In genomic region chr5:140418106-140418488, GRCm38 (mm10) we compare ENCODE assay signal across 9 mouse cellular contexts. TPM values are rescaled to one million over a fixed set of nuclear protein-coding genes. Genes with fewer than 3 reads are reported as not detected.
A peak's percentile ranks its signal among the peaks of the same experiment; 100 is the strongest.
DNase-seq lines count a peak whose midpoint lies in the region; ATAC-seq and TF ChIP-seq lines count a peak whose summit lies in the region.
"Had no signal": no experiment of that assay in that cellular context is flagged by ENCODE, and none has a peak within 500 bp of the region (broad histone marks: within the 10 kb centered on the region; RNA-seq: fewer than 3 reads in every experiment).

No protein-coding gene starts in this region.

- H3K4me2 ChIP-seq in forebrain, embryonic 13.5 days, result peak overlapping the region; percentile 93
- H3K4me2 ChIP-seq in limb, embryonic 15.5 days, result peak overlapping the region; percentile 63
- peak overlapping the region; percentile 83 for H3K4me2 ChIP-seq in stomach, embryonic 14.5 days (replicated peaks; ENCODE audit: low read depth, low read length)

- H3K4me1 ChIP-seq in kidney, adult 2 months (ENCODE audit: control insufficient read depth, insufficient read depth, low read length), result peaks cover 11% of the 10 kb centered on the region
- peaks cover 0 to 17% of the 10 kb centered on the region in 2 experiments for H3K4me1 ChIP-seq in MEL (ENCODE audit: control insufficient read depth in 1 of 2, insufficient read depth in 2 of 2, low read length in 2 of 2)
- H3K4me1 ChIP-seq in forebrain, embryonic 13.5 days, result peaks cover 25% of the 10 kb centered on the region
- peaks cover 19% of the 10 kb centered on the region for H3K4me1 ChIP-seq in limb, embryonic 15.5 days
- H3K4me1 ChIP-seq in stomach, embryonic 14.5 days (ENCODE audit: control insufficient read depth, insufficient read depth, low read length), result peaks cover 14% of the 10 kb centered on the region

- peak overlapping the region; percentile 69 for H3K4me3 ChIP-seq in kidney, adult 2 months (ENCODE audit: insufficient read depth, low read depth, low read length)
- peak overlapping the region; percentile 60 to 93 for H3K4me3 ChIP-seq in MEL (ENCODE audit: control insufficient read depth in 1 of 2, insufficient read depth in 1 of 2, low read depth in 2 of 2, low read length in 2 of 2)
- H3K4me3 ChIP-seq in forebrain, embryonic 13.5 days, result peak overlapping the region; percentile 96
- H3K4me3 ChIP-seq in limb, embryonic 15.5 days, result peak overlapping the region; percentile 86
- H3K4me3 ChIP-seq in stomach, embryonic 14.5 days (ENCODE audit: low read depth, low read length), result peak overlapping the region; percentile 95

- TF ChIP-seq RAD21 in MEL (IDR thresholded peaks at IDR 0.05; ENCODE audit: low read depth, low read length), result no peak

- no peak for TF ChIP-seq EP300 in MEL (IDR thresholded peaks at IDR 0.05; ENCODE audit: low read depth in 1 of 2, low read length in 2 of 2)

- TF ChIP-seq POLR2A in kidney, adult 2 months (IDR thresholded peaks at IDR 0.05; ENCODE audit: low read depth, low read length), result no peak
- TF ChIP-seq POLR2A in MEL (IDR thresholded peaks at IDR 0.05; ENCODE audit: control insufficient read depth in 1 of 2, insufficient read depth in 1 of 2, low read depth in 1 of 2, low read length in 2 of 2, poor library complexity in 1 of 2), result no peak

- no peaks in the 10 kb centered on the region for H3K9me3 ChIP-seq in MEL (replicated peaks; ENCODE audit: insufficient read depth, low read length)
- no peaks in the 10 kb centered on the region for H3K9me3 ChIP-seq in forebrain, embryonic 13.5 days (replicated peaks)
- H3K9me3 ChIP-seq in limb, embryonic 15.5 days, result no peaks in the 10 kb centered on the region
- no peaks in the 10 kb centered on the region for H3K9me3 ChIP-seq in stomach, embryonic 14.5 days (ENCODE audit: control insufficient read depth, low read depth, low read length)

- peak overlapping the region; percentile 96 for H3K9ac ChIP-seq in MEL (ENCODE audit: control insufficient read depth, low read depth, low read length, poor library complexity, severe bottlenecking)
- peak overlapping the region; percentile 97 for H3K9ac ChIP-seq in forebrain, embryonic 13.5 days
- H3K9ac ChIP-seq in limb, embryonic 15.5 days, result peak overlapping the region; percentile 73
- H3K9ac ChIP-seq in stomach, embryonic 14.5 days (replicated peaks; ENCODE audit: low read depth, low read length), result peak overlapping the region; percentile 49

- WGBS in kidney, adult 2 months, result 1% methylated on average over 12 of the region's 12 CpGs
- WGBS in forebrain, embryonic 13.5 days, result under 1% methylated on average over 12 of the region's 12 CpGs
- WGBS in limb, embryonic 15.5 days, result under 1% methylated on average over 12 of the region's 12 CpGs
- under 1% methylated on average over 12 of the region's 12 CpGs for WGBS in stomach, embryonic 14.5 days

- peak overlapping the region; percentile 80 for H3K27ac ChIP-seq in kidney, adult 2 months (ENCODE audit: insufficient read depth, low read depth, low read length)
- peak overlapping the region; percentile 95 for H3K27ac ChIP-seq in MEL (ENCODE audit: control insufficient read depth, low read depth, low read length)
- peak overlapping the region; percentile 87 for H3K27ac ChIP-seq in forebrain, embryonic 13.5 days
- peak overlapping the region; percentile 98 for H3K27ac ChIP-seq in limb, embryonic 15.5 days
- H3K27ac ChIP-seq in stomach, embryonic 14.5 days (ENCODE audit: low read length), result peak overlapping the region; percentile 84

- H3K36me3 ChIP-seq in kidney, adult 2 months (ENCODE audit: control insufficient read depth, insufficient read depth, low read length), result no peaks in the 10 kb centered on the region
- H3K36me3 ChIP-seq in MEL (ENCODE audit: control insufficient read depth in 1 of 2, insufficient read depth in 2 of 2, low read length in 2 of 2), result peaks cover 1 to 17% of the 10 kb centered on the region in 2 experiments; a peak in 2 of 4 replicates
- H3K36me3 ChIP-seq in forebrain, embryonic 13.5 days (ENCODE audit: poor library complexity, severe bottlenecking), result peaks cover 11% of the 10 kb centered on the region
- H3K36me3 ChIP-seq in limb, embryonic 15.5 days, result peaks cover 7% of the 10 kb centered on the region; the same call in 1 of the 2 replicates
- peaks cover 9% of the 10 kb centered on the region; the same call in 1 of the 2 replicates for H3K36me3 ChIP-seq in stomach, embryonic 14.5 days (ENCODE audit: control insufficient read depth, insufficient read depth, low read length)

- ATAC-seq in forebrain, embryonic 13.5 days, result peak; percentile 9
- no peak for ATAC-seq in limb, embryonic 15.5 days (ENCODE audit: insufficient number of reproducible peaks, low FRiP score, low TSS enrichment, low read depth)
- no peak for ATAC-seq in stomach, embryonic 14.5 days (ENCODE audit: insufficient number of reproducible peaks, insufficient read depth, low FRiP score, low read depth)
- no peak for ATAC-seq in granulocyte monocyte progenitor cell, adult 5-6 weeks (replicated peaks; ENCODE audit: poor library complexity, severe bottlenecking)

- H3K79me2 ChIP-seq in MEL (ENCODE audit: control insufficient read depth, insufficient read depth, low read length, poor library complexity), result peaks cover 45% of the 10 kb centered on the region

- no peaks in the 10 kb centered on the region for H3K27me3 ChIP-seq in kidney, adult 2 months (replicated peaks; ENCODE audit: control insufficient read depth, insufficient read depth, low read length)
- no peaks in the 10 kb centered on the region for H3K27me3 ChIP-seq in MEL (ENCODE audit: control insufficient read depth in 1 of 2, insufficient read depth in 2 of 2, low read length in 2 of 2)
- no peaks in the 10 kb centered on the region for H3K27me3 ChIP-seq in forebrain, embryonic 13.5 days
- no peaks in the 10 kb centered on the region for H3K27me3 ChIP-seq in limb, embryonic 15.5 days
- no peaks in the 10 kb centered on the region for H3K27me3 ChIP-seq in stomach, embryonic 14.5 days (ENCODE audit: control insufficient read depth, insufficient read depth, low read length)

- no peak for TF ChIP-seq CTCF in kidney, adult 2 months (conservative IDR thresholded peaks at IDR 0.05; ENCODE audit: insufficient read depth, insufficient read length, low read depth, low read length)
- TF ChIP-seq CTCF in MEL (IDR thresholded peaks at IDR 0.05 in 2 of 3, conservative IDR thresholded peaks at IDR 0.05 in 1 of 3; ENCODE audit: control insufficient read depth in 1 of 3, insufficient read depth in 1 of 3, low read depth in 2 of 3, low read length in 3 of 3, poor library complexity in 1 of 3, severe bottlenecking in 1 of 3), result no peak

- DNase-seq in kidney, adult 2 months, result no peak
- DNase-seq in kidney, adult 9 months, result no peak
- DNase-seq in MEL (ENCODE audit: low read depth, low spot score), result no peak
- DNase-seq in cerebellum, adult 9-11 months, result no peak

TF ChIP-seq in MEL, 35 proteins besides CTCF, POLR2A, EP300 and RAD21:
- TF ChIP-seq E2F4 (IDR thresholded peaks at IDR 0.05; ENCODE audit: borderline replicate concordance, low read depth, low read length) (no peak), MYC (IDR thresholded peaks at IDR 0.05; ENCODE audit: low read depth, low read length) (no peak; the same call in 1 of the 2 replicates), TBP (IDR thresholded peaks at IDR 0.05; ENCODE audit: low read depth, low read length) (no peak), MXI1 (IDR thresholded peaks at IDR 0.05; ENCODE audit: low read depth, low read length) (no peak), ZNF384 (IDR thresholded peaks at IDR 0.05; ENCODE audit: low read depth, low read length) (peak; percentile 57; the same call in 1 of the 2 replicates), ELF1 (IDR thresholded peaks at IDR 0.05; ENCODE audit: low read depth, low read length) (no peak), ZKSCAN1 (IDR thresholded peaks at IDR 0.05; ENCODE audit: low read depth, low read length) (no peak)
TF ChIP-seq in MEL: peak in this region for 1.

RNA-seq across cellular contexts. Expression of gene Eif3b, which starts 1.0 kb away (rescaled TPM):
- 73.5 and 76.0 TPM in 2 replicates for polyA plus RNA-seq in kidney, adult 2 months (2012; rRNA removed)
- total RNA-seq in MEL (2012; rRNA removed), result 303 and 340 TPM in 2 replicates
- polyA plus RNA-seq in MEL (2012; ENCODE audit: insufficient read depth in 1 of 2, insufficient read length in 2 of 2, low read depth in 1 of 2, low replicate concordance in 2 of 2, missing spikeins in 1 of 2), result 100 to 1,000 TPM; 376 to 580 TPM
- 84.0 and 95.0 TPM in 2 replicates for polyA plus RNA-seq in forebrain, embryonic 13.5 days (2015; fragmentation: Nextera tagmentation; extraction: Ambion mirVana)
- 94.2 and 104 TPM in 2 replicates for polyA plus RNA-seq in limb, embryonic 15.5 days (2015; fragmentation: Nextera tagmentation; extraction: Ambion mirVana)
- 125 and 132 TPM in 2 replicates for polyA plus RNA-seq in stomach, embryonic 14.5 days (2014; fragmentation: Nextera tagmentation; extraction: Ambion mirVana)
- 237 and 268 TPM in 2 replicates for total RNA-seq in granulocyte monocyte progenitor cell, adult 5-6 weeks (2014; fragmentation: Nextera tagmentation)
- 200 and 239 TPM in 2 replicates for total RNA-seq in granulocyte monocyte progenitor cell, adult 5-6 weeks (2017)

RNA-seq across cellular contexts. Expression of gene Gm4869, which starts 27.3 kb away (rescaled TPM):
- 0.03 TPM in 1 of 2 replicates, not detected in the other for polyA plus RNA-seq in kidney, adult 2 months (2012; rRNA removed)
- total RNA-seq in MEL (2012; rRNA removed), result 0.07 TPM in 1 of 2 replicates, not detected in the other
- polyA plus RNA-seq in MEL (2012; ENCODE audit: insufficient read depth in 1 of 2, insufficient read length in 2 of 2, low read depth in 1 of 2, low replicate concordance in 2 of 2, missing spikeins in 1 of 2), result under 1 TPM in 1 of 2 experiments, not detected in 1; 0.08 TPM
- not detected in 2 replicates for polyA plus RNA-seq in forebrain, embryonic 13.5 days (2015; fragmentation: Nextera tagmentation; extraction: Ambion mirVana)
- not detected in 2 replicates for polyA plus RNA-seq in limb, embryonic 15.5 days (2015; fragmentation: Nextera tagmentation; extraction: Ambion mirVana)
- not detected in 2 replicates for polyA plus RNA-seq in stomach, embryonic 14.5 days (2014; fragmentation: Nextera tagmentation; extraction: Ambion mirVana)
- total RNA-seq in granulocyte monocyte progenitor cell, adult 5-6 weeks (2014; fragmentation: Nextera tagmentation), result not detected in 2 replicates
- total RNA-seq in granulocyte monocyte progenitor cell, adult 5-6 weeks (2017), result not detected in 2 replicates
- total RNA-seq: left cerebral cortex, postnatal 36 days had no signal

RNA-seq across cellular contexts. Expression of gene Snx8, which starts 29.0 kb away (rescaled TPM):
- 77.5 and 79.7 TPM in 2 replicates for polyA plus RNA-seq in kidney, adult 2 months (2012; rRNA removed)
- total RNA-seq in MEL (2012; rRNA removed), result 16.1 and 19.7 TPM in 2 replicates
- polyA plus RNA-seq in MEL (2012; ENCODE audit: insufficient read depth in 1 of 2, insufficient read length in 2 of 2, low read depth in 1 of 2, low replicate concordance in 2 of 2, missing spikeins in 1 of 2), result 10 to 100 TPM in 1 of 2 experiments, not detected in 1; 30.7 TPM
- 17.6 and 20.6 TPM in 2 replicates for polyA plus RNA-seq in forebrain, embryonic 13.5 days (2015; fragmentation: Nextera tagmentation; extraction: Ambion mirVana)
- polyA plus RNA-seq in limb, embryonic 15.5 days (2015; fragmentation: Nextera tagmentation; extraction: Ambion mirVana), result 23.8 and 24.8 TPM in 2 replicates
- 8.3 and 9.1 TPM in 2 replicates for polyA plus RNA-seq in stomach, embryonic 14.5 days (2014; fragmentation: Nextera tagmentation; extraction: Ambion mirVana)
- total RNA-seq in granulocyte monocyte progenitor cell, adult 5-6 weeks (2014; fragmentation: Nextera tagmentation), result 8.9 and 12.8 TPM in 2 replicates
- total RNA-seq in granulocyte monocyte progenitor cell, adult 5-6 weeks (2017), result 7.3 and 9.1 TPM in 2 replicates
